Mouse (Mus musculus): ENCODE results near the gene A830018L16Rik. TPM values are rescaled to one million over a fixed set of nuclear protein-coding genes. Genes with fewer than 3 reads are reported as not detected.
"Not testable (repeated sequence)": the region's sequence is repeated elsewhere in the genome, so short reads cannot be mapped to it uniquely, and the experiment has no call there.

The A830018L16Rik gene
- total RNA-seq (2021): 100 to 1,000 TPM; 108 to 120 TPM
- long read RNA-seq, full-length matches to known transcripts: 64 of 91 reads
- long read RNA-seq, partial matches to known transcripts: 10 of 91 reads
- long read RNA-seq, other reads (novel, unspliced or antisense): 17 of 91 reads

GRCm38 (mm10) chr1:11413894-11414556 lies at the start of gene A830018L16Rik:
A830018L16Rik (plus strand) TSS chr1:11414105.
- DNase-seq (ENCODE audit: low spot score in 2 of 2): peak; percentile 79 to 88

- no peak for DNase-seq (ENCODE audit: low spot score in 2 of 2)
Measured at GRCm38 (mm10) chr1:11385846-11386245, 28.1 kb upstream of the A830018L16Rik start.

GRCm38 (mm10) chr1:11395408-11395807 lies 18.5 kb upstream of the A830018L16Rik start:
- no peak for DNase-seq (ENCODE audit: low spot score in 2 of 2)

- DNase-seq (ENCODE audit: low spot score in 2 of 2): no peak
Measured at GRCm38 (mm10) chr1:11395996-11396736, 17.7 kb upstream of the A830018L16Rik start.

GRCm38 (mm10) chr1:11401159-11401558 lies 12.7 kb upstream of the A830018L16Rik start:
- no peak for DNase-seq (ENCODE audit: low spot score in 2 of 2)

- DNase-seq (ENCODE audit: low spot score in 2 of 2): no peak
Measured at GRCm38 (mm10) chr1:11405527-11405926, 8.4 kb upstream of the A830018L16Rik start.

- DNase-seq (ENCODE audit: low spot score in 2 of 2): no peak
Measured at GRCm38 (mm10) chr1:11406026-11406425, 7.9 kb upstream of the A830018L16Rik start.

DNA sequence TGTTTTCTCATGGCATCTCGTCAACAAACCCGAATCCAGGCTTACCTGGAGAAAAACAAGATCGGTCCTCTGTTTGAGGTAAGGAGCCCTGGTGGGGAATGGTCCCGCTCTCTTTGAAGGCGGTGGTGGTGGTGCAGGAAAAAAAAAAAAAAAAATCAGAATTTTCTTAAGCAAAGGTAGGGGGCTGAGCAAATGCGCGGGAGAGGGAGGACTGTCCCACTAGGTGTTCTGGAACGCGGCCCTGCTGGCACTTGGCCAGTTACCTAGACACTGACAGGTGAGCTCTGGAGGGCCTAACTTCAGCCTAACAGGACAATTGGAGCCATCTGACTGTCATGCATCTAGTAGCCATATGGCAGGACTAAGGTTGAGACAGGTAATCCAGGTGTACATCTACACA lies 655 bp downstream of the A830018L16Rik start:
- no peak for DNase-seq (ENCODE audit: low spot score in 2 of 2)

- DNase-seq (ENCODE audit: low spot score in 2 of 2): no peak
Measured at GRCm38 (mm10) chr1:11427310-11427709, 13.4 kb downstream of the A830018L16Rik start.

GRCm38 (mm10) chr1:11458353-11458752 lies 44.4 kb downstream of the A830018L16Rik start:
- peak in 1 of 2 experiments; percentile 32 for DNase-seq (ENCODE audit: low spot score in 2 of 2)

DNA sequence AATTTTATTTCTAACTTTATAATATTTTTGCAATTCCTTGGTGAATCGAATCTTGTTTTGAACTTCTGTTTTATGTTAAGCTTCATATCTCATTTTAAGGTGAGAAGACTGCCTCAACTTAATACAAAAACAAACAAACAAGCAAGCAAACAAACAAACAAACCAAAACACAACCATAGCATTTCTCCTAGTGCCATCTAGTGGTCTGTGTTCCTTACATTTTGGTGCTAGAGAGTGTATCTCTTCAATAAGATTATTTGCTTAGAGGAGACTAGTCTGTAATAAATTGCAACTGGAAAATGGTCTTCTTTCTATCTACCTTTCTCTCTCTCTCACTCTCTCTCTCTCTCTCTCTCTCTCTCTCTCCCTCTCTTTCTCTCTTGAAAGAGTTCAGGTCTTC lies 52.4 kb downstream of the A830018L16Rik start:
- no peak for DNase-seq (ENCODE audit: low spot score in 2 of 2)

GRCm38 (mm10) chr1:11467065-11467643 lies 53.2 kb downstream of the A830018L16Rik start:
- DNase-seq (ENCODE audit: low spot score in 2 of 2): no peak

DNA sequence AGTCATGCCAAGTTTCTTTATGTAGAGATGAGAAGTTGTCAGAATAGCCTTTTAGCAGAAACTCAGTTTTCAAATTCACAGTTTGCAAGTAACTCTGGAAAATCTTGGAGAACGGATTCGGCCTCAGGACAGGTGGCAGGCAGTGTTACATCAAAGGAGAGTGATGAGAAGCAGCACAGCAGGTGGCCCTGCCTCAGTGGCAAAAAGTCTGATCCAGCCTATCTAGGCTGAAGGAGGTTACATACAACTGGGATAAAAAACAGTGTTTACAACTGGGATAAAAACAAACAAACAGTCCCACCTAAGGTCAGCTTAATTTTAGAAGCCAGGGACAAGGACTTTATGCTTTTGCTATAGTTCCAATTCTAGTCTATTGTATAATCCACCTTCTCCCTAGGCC lies 79.0 kb downstream of the A830018L16Rik start:
- no peak for DNase-seq (ENCODE audit: low spot score in 2 of 2)

DNA sequence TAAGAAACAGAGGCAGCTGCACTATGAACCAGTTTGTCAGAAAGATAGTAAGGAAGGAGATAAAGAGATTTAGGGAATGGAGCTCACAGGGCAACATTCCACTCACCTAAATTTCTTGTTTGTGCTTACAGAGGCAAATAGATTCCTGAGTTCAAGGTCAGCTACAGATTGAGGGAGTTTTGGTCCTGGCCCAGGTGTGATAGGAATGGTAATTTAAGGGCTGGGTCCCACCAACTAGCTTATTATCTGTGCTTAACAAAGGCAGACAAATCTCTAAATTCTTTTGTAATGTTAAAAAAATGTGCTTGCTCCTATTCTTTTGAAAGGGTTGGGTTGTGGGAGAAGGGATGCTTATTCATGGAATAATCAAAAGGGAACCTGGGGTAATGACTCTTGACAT lies 87.7 kb downstream of the A830018L16Rik start:
- no peak for DNase-seq (ENCODE audit: low spot score in 2 of 2)

DNA sequence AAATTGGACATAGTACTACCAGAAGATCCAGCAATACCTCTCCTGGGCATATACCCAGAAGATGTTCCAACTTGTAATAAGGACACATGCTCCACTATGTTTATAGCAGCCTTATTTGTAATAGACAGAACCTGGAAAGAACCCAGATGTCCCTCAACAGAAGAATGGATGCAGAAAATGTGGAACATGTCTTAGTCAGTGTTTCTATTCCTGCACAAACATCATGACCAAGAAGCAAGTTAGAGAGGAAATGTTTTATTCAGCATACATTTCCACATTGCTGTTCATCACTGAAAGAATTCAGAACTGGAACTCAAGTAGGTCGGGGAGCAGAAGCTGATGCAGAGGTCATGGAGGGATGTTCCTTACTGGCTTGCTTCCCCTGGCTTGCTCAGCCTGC lies 135.9 kb downstream of the A830018L16Rik start:
- not testable (repeated sequence) for DNase-seq (ENCODE audit: low spot score in 2 of 2)

DNA sequence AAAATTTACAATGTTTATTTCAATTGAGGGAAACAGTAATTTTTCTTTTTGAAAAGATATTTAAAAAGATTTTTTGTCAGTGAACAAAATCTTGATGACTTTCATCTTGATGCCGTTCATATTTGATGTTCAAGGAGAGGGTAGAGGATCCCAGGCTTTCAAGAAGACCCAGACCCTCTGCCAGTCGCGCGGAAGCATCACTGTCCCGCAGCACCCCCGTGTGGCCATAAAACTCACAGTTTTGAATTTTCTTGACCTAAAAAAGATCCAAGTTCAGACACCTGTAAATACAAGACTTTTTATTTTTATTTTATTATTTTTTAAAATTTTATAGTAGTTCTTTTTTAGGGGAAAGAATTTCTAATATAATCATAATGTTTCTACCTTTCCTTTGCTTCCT lies 151.4 kb downstream of the A830018L16Rik start:
- DNase-seq (ENCODE audit: low spot score in 2 of 2): peak in 1 of 2 experiments; percentile 67

DNA sequence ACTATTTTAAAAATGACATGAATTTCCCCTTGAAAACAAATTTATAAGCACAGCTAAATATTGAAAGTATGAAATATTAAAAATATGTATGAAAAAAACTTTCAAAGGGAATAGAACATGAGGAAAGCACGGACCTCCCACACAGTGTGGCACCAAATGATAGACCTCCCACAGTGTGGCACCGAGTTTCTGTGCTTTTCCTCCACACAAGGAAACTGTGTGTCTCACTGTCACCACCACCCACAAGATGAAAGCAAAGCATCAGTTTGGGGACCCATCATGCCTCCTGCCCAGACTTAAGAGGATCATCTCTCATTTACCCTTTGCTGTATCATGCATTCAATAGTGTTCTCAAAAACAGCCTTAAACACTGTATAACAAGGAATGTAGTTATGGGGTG lies 152.8 kb downstream of the A830018L16Rik start:
- peak in 1 of 2 experiments; percentile 65 for DNase-seq (ENCODE audit: low spot score in 2 of 2)

DNA sequence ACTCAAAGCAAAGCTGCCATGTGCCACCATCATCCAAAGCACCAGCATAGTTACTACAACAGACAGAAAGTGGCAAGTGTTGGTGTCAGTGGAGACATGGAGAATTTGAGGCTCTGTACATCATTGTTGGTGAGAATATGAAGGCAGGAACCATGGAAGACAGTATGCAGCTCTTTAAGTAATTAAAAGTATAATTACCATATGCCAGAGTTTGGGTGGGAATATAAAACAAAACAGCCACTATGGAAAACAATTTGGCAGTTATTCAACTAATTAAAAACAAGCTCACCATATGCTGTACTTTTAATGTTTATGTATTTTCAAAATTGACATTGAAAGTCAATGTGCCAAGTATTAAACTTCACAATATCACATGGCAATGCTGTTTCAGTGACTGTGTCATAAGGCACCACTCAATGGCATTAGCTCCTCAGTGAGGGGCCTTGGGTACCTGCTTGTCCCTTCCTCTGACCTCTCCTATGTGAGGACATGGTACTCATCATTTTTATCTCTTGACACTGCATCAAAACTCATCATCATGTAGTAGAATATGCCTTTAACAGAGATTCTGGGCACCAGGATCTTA lies 153.5 kb downstream of the A830018L16Rik start:
- DNase-seq (ENCODE audit: low spot score in 2 of 2): peak in 1 of 2 experiments; percentile 21

DNA sequence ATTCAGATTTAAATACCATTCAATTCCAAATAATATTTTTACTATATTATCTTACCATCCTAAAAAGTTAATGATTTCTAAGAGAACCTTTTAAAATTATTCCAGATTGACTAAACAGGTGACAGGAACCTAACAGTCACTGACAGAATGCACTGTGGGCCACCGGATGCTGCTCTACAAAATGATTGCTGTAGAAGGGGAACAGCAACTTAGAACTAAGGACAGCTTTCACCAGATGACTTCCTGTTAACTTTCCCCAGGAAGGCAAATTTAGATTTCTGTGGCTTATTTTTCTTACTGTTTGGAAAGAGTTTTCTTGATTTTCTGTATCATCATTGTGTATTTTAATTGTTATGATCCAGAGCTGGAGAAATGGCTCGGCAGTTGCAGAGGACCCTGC lies 156.4 kb downstream of the A830018L16Rik start:
- no peak for DNase-seq (ENCODE audit: low spot score in 2 of 2)

GRCm38 (mm10) chr1:11573462-11573861 lies 159.6 kb downstream of the A830018L16Rik start:
- peak; percentile 36 to 72 for DNase-seq (ENCODE audit: low spot score in 2 of 2)

GRCm38 (mm10) chr1:11580026-11580425 lies 166.1 kb downstream of the A830018L16Rik start:
- DNase-seq (ENCODE audit: low spot score in 2 of 2): no peak

GRCm38 (mm10) chr1:11588305-11588704 lies 174.4 kb downstream of the A830018L16Rik start:
- DNase-seq (ENCODE audit: low spot score in 2 of 2): no peak
